19 mouse cellular contexts compared by ENCODE assay signal in genomic region chr4:141041117-141041516, GRCm38 (mm10). TPM values are rescaled to one million over a fixed set of nuclear protein-coding genes. Genes with fewer than 3 reads are reported as not detected.
DNase-seq lines count a peak whose midpoint lies in the region; ATAC-seq lines count a peak whose summit lies in the region.
"Had no signal": no experiment of that assay in that cellular context is flagged by ENCODE, and none has a peak within 500 bp of the region (broad histone marks: within the 10 kb centered on the region; RNA-seq: fewer than 3 reads in every experiment).

No protein-coding gene starts in this region.

- H3K4me3 ChIP-seq in kidney, embryonic 14.5 days (ENCODE audit: low read length) = no peak overlapping the region
- H3K4me3 ChIP-seq: embryonic facial prominence, embryonic 12.5 days; forebrain, embryonic 10.5 days; gastrocnemius, adult 2 months; midbrain, embryonic 13.5 days had no signal

- H3K36me3 ChIP-seq in kidney, embryonic 14.5 days (ENCODE audit: control insufficient read depth, insufficient read depth, low read length) = peaks cover 42% of the 10 kb centered on the region

- H3K9ac ChIP-seq in kidney, embryonic 14.5 days (ENCODE audit: low read depth, low read length) = no peak overlapping the region
- H3K9ac ChIP-seq: embryonic facial prominence, embryonic 12.5 days; midbrain, embryonic 13.5 days had no signal

- H3K4me2 ChIP-seq in kidney, embryonic 14.5 days (replicated peaks; ENCODE audit: low read depth, low read length) = no peak overlapping the region
- H3K4me2 ChIP-seq: embryonic facial prominence, embryonic 12.5 days; midbrain, embryonic 13.5 days had no signal

- peak; percentile 7; the same call in 1 of the 2 replicates for ATAC-seq in kidney, embryonic 14.5 days (ENCODE audit: low FRiP score, low TSS enrichment)
- ATAC-seq: activated CD4-positive, CD25-positive, alpha-beta regulatory T cell, adult 4 months; hindbrain, embryonic 16.5 days; midbrain, embryonic 13.5 days had no signal

- H3K4me1 ChIP-seq in kidney, embryonic 14.5 days (ENCODE audit: control insufficient read depth, insufficient read depth, low read length) = no peaks in the 10 kb centered on the region
- H3K4me1 ChIP-seq: embryonic facial prominence, embryonic 12.5 days had no signal

- H3K27ac ChIP-seq in kidney, embryonic 14.5 days (ENCODE audit: low read depth, low read length) = no peak overlapping the region
- H3K27ac ChIP-seq: embryonic facial prominence, embryonic 12.5 days; forebrain, embryonic 10.5 days; gastrocnemius, adult 2 months; midbrain, embryonic 13.5 days had no signal

- DNase-seq in adrenal gland, adult 2 months = peak; percentile 23
- DNase-seq in adrenal gland, adult 18-20 months (ENCODE audit: low spot score in 2 of 2) = no peak
- no peak for DNase-seq in kidney, adult 11 months
- DNase-seq in lung, postnatal 10 days = peak; percentile 44
- no peak for DNase-seq in lung, postnatal 25 days (ENCODE audit: low spot score)
- DNase-seq in testis, postnatal 10 days (ENCODE audit: low spot score) = peak; percentile 85
- DNase-seq in right cerebral cortex, postnatal 25 days = no peak
- DNase-seq: cerebellum, postnatal 25 days; gastrocnemius, adult 2 months; retina, postnatal 1 day; spleen, adult 18-20 months; thymus, adult 18-20 months had no signal

- no peaks in the 10 kb centered on the region for H3K9me3 ChIP-seq in kidney, embryonic 14.5 days (ENCODE audit: control insufficient read depth, low read length)
- H3K9me3 ChIP-seq: embryonic facial prominence, embryonic 12.5 days; forebrain, embryonic 10.5 days; midbrain, embryonic 13.5 days had no signal

- WGBS in kidney, embryonic 14.5 days = 51% methylated on average over 12 of the region's 12 CpGs

- no peaks in the 10 kb centered on the region for H3K27me3 ChIP-seq in kidney, embryonic 14.5 days (ENCODE audit: control insufficient read depth, insufficient read depth, low read length)
- H3K27me3 ChIP-seq: embryonic facial prominence, embryonic 12.5 days; midbrain, embryonic 13.5 days had no signal

RNA-seq across cellular contexts. Expression of gene Crocc, which starts 19.2 kb away (rescaled TPM):
- 1 to 10 TPM; 5.6 to 7.4 TPM for total RNA-seq in adrenal gland, adult 2 months (2021)
- polyA plus RNA-seq in adrenal gland, adult 2 months (2012; rRNA removed) = 7.1 and 10.5 TPM in 2 replicates
- 1 to 10 TPM; 6.4 to 6.9 TPM for total RNA-seq in adrenal gland, adult 18-20 months (2021)
- 10.3 and 13.2 TPM in 2 replicates for polyA plus RNA-seq in kidney, embryonic 14.5 days (2014; fragmentation: Nextera tagmentation; extraction: Ambion mirVana)

RNA-seq across cellular contexts. Expression of gene Mfap2, which starts 30.9 kb away (rescaled TPM):
- total RNA-seq in adrenal gland, adult 2 months (2021) = 10 to 100 TPM in 1 of 2 experiments, 1 to 10 TPM in 1; 5.7 to 11.1 TPM
- 37.8 and 42.4 TPM in 2 replicates for polyA plus RNA-seq in adrenal gland, adult 2 months (2012; rRNA removed)
- 1 to 10 TPM; 6.4 to 6.6 TPM for total RNA-seq in adrenal gland, adult 18-20 months (2021)
- 412 and 476 TPM in 2 replicates for polyA plus RNA-seq in kidney, embryonic 14.5 days (2014; fragmentation: Nextera tagmentation; extraction: Ambion mirVana)
- polyA plus RNA-seq: activated CD4-positive, CD25-positive, alpha-beta regulatory T cell, adult 4 months had no signal

RNA-seq across cellular contexts. Expression of gene Necap2, which starts 37.0 kb away (rescaled TPM):
- 10 to 100 TPM; 55.8 to 65.3 TPM for total RNA-seq in adrenal gland, adult 2 months (2021)
- polyA plus RNA-seq in adrenal gland, adult 2 months (2012; rRNA removed) = 54.8 and 63.7 TPM in 2 replicates
- 10 to 100 TPM; 59.3 to 61.1 TPM for total RNA-seq in adrenal gland, adult 18-20 months (2021)
- polyA plus RNA-seq in kidney, embryonic 14.5 days (2014; fragmentation: Nextera tagmentation; extraction: Ambion mirVana) = 64.4 and 79.8 TPM in 2 replicates

RNA-seq across cellular contexts. Expression of gene Spata21, which starts 47.0 kb away (rescaled TPM):
- total RNA-seq in adrenal gland, adult 2 months (2021) = not detected
- not detected in 2 replicates for polyA plus RNA-seq in adrenal gland, adult 2 months (2012; rRNA removed)
- total RNA-seq in adrenal gland, adult 18-20 months (2021) = not detected
- polyA plus RNA-seq in kidney, embryonic 14.5 days (2014; fragmentation: Nextera tagmentation; extraction: Ambion mirVana) = 0.27 and 0.95 TPM in 2 replicates
- total RNA-seq: gastrocnemius, adult 2 months had no signal
- polyA plus RNA-seq: heart, embryonic 14.5 days; midbrain, embryonic 13.5 days had no signal

RNA-seq across cellular contexts. Expression of gene Atp13a2, which starts 54.4 kb away (rescaled TPM):
- total RNA-seq in adrenal gland, adult 2 months (2021) = 10 to 100 TPM; 31.8 to 37.1 TPM
- polyA plus RNA-seq in adrenal gland, adult 2 months (2012; rRNA removed) = 183 and 226 TPM in 2 replicates
- total RNA-seq in adrenal gland, adult 18-20 months (2021) = 10 to 100 TPM; 30.2 to 31.0 TPM
- polyA plus RNA-seq in kidney, embryonic 14.5 days (2014; fragmentation: Nextera tagmentation; extraction: Ambion mirVana) = 26.5 and 39.5 TPM in 2 replicates

Comparison
In these comparisons a context has a peak if more than half of its experiments do, and no peak if none do; other contexts are left out.
1. DNase-seq: peak in adrenal gland, adult 2 months (single experiment), lung, postnatal 10 days (single experiment) and testis, postnatal 10 days (single experiment); none in adrenal gland, adult 18-20 months (0 of 2), kidney, adult 11 months (single experiment), lung, postnatal 25 days (single experiment) and right cerebral cortex, postnatal 25 days (single experiment).